Mouse (Mus musculus) thymus, adult 2 months (tissue): ENCODE measurements around the gene Zfpl1.

Experiments used
- CTCF ChIP-seq: fragments of 200-500 bp; IDR thresholded peaks from 2 replicates; pipeline ENCODE4 v1.5.1; 2012; ENCODE audit warnings: mild to moderate bottlenecking, control low read depth, low read length, moderate library complexity, borderline replicate concordance; ENCODE audit not compliant: control insufficient read depth, poor library complexity, insufficient read depth; ENCODE audit errors: extremely low read depth
- POLR2A ChIP-seq: fragments of 200-500 bp; IDR thresholded peaks from 2 replicates; pipeline ENCODE4 v1.6.1; 2012; ENCODE audit warnings: mild to moderate bottlenecking, low read length, control low read depth, moderate library complexity; ENCODE audit not compliant: control insufficient read depth, poor library complexity, insufficient read depth; ENCODE audit errors: extremely low read depth

- TF ChIP-seq CTCF (no peak), POLR2A (no peak)
Observed at GRCm38 (mm10) chr19:6113116-6113515, 28.4 kb upstream of the Zfpl1 start.
